Mouse (Mus musculus) spleen, postnatal 36 days (tissue): Measurements from ENCODE around the gene Ugt1a7c.
A peak's percentile ranks its signal among the peaks of the same experiment; 100 is the strongest.

ENCODE experiments used
- DNase-seq, 2 experiments: peaks; one replicate each; pipeline ENCODE4 v3.0.0; 2022; ENCODE audit warnings: low spot score in 2 of 2, mixed read lengths in 1 of 2

Gene Ugt1a7c

GRCm38 (mm10) chr1:88222216-88222615, 127.4 kb downstream of the Ugt1a7c start:
- no peak for DNase-seq

- peak; percentile 4 to 6 for DNase-seq
These were observed 128.2 kb downstream of the Ugt1a7c start for GRCm38 (mm10) chr1:88223011-88223515.

GRCm38 (mm10) chr1:88223591-88223990, 128.7 kb downstream of the Ugt1a7c start:
- DNase-seq = peak; percentile 7 to 11

DNA sequence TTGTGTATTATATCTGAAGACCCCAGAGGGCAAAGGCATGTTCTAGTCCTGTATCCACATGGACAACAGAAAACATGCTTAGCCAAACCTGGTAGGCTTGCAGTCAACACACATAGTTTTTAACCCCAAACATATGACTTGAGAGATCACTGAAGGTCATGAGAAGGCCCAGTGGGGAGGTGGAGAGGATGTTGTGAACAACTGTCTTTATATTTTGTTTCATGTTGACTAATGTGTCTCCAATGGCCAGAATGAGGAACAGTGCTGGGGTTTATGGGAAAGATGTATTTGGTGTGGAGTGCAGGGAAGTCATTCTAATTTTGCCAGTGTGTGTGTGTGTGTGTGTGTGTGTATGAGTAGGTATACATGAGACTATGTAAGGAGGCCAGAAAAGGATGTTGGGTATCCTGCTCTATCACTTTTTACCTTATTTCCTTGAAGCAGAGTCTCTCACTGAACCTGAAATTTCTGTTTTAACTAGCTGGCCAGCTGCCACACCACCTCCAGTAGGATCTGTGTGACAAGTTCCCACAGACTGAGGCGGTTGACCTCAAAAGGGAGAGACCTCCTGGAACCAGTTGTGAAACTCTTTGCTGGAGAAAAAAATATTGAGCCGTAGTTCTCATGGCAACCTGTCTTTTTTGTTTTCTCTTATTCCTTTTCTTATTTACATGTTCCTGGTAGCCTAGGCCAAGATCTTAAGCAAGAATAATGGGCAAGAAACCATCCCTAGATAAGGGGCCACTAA, 129.3 kb downstream of the Ugt1a7c start:
- peak; percentile 28 to 47 for DNase-seq

DNA sequence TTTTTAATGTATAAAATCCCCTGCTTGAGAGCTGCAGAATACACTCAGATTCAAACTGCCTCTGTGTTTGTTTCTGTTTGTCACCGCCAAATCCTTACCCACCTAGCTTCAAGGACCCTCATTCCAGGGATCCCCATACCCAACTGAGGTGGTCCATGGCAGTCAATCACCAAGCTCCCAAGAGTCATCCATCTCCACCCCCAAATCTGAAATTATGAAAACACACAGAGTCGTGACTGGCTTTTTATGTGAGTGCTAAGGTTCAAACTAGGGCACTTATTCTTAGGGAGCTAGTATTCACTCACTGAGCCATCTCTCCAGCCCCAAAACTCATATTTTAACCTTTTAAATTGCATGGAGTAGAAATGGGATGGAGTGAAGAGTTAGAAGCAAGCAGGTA, 130.4 kb downstream of the Ugt1a7c start:
- peak; percentile 0 to 1 for DNase-seq

GRCm38 (mm10) chr1:88225741-88226140, 130.9 kb downstream of the Ugt1a7c start:
- DNase-seq = peak; percentile 1

GRCm38 (mm10) chr1:88226670-88227379, 132.0 kb downstream of the Ugt1a7c start, which contains the start of gene Mroh2a:
Gene Mroh2a, plus strand, starts transcription at chr1:88226986.
- DNase-seq = no peak

GRCm38 (mm10) chr1:88227482-88227881, 132.6 kb downstream of the Ugt1a7c start:
- no peak for DNase-seq

DNA sequence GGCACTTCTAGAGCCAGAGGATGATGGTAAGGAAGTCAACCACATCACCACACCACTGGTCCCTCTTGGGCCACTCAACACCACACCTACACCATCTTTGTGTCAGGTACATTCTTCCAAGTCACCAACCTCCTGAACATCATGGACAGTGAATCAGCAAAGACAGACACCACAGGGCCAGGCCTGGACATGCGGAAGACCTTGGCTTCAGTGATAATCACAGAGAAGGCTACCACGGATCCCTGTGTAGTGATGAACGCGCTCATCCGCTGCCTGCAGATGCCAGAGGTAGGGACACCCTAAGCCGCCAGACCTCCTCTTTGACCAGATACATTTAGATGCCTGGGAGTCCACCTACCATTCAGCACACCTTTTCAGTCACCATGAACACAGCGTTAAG, 133.3 kb downstream of the Ugt1a7c start:
- no peak for DNase-seq

DNA sequence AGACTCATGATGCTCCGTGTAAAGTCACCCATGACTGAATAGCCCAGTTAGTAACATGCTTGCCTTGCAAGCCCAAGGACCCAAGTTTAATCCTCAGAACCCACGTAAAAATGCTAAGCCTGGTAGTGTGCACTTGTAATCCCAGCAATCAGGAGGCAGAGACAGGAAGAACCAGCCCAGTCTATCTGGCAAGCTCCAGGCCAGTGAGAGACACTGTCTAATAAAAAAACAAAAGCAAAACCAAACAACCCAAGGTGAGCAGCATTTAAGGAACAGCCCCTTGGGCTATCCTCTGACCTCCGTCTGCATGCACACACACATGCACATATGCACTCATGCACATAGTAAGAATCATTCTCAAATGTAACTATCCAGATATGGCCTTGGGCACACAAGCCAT, 134.7 kb downstream of the Ugt1a7c start:
- DNase-seq = no peak

- no peak for DNase-seq
These were observed 135.1 kb downstream of the Ugt1a7c start for GRCm38 (mm10) chr1:88229986-88230385.

- DNase-seq = no peak
These were observed 135.6 kb downstream of the Ugt1a7c start for GRCm38 (mm10) chr1:88230421-88230820.

- no peak for DNase-seq
These were observed 136.3 kb downstream of the Ugt1a7c start for GRCm38 (mm10) chr1:88230981-88231802.

DNA sequence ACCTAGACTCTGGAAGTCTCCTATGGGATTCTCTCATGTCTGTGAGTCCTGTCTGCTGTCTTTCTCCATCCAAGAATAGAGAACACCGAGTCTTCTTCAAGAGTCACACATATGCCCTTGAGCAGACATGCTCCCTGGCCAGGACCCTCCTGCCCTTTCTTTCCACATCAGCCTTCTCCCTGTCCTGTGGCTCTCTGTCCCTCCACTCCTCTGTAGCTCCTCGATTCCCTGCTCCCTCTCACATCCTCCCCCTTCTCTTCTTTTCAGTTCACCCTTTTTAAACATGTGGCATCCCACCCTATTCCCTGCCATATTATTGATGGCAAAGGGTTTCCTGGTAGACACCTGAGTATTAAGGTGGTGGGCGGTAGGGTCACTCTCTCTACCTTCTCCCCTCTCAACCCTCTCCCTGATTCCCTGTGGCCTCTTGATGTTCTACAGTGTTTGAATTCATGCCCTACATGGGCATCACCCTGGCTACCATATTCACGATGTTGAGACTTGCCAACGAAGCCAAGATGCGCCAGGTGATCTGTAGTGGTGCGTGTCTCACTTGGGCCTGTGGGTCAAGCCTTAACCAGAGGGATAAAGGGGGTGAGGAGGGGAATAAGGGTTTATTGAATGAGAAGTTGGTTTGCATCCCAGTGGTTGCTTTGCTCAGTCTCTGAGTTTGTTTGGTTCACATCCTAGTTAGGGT, 137.1 kb downstream of the Ugt1a7c start:
- DNase-seq = no peak

- no peak for DNase-seq
These were observed 138.0 kb downstream of the Ugt1a7c start for GRCm38 (mm10) chr1:88232664-88233380.

- no peak for DNase-seq
These were observed 138.8 kb downstream of the Ugt1a7c start for GRCm38 (mm10) chr1:88233421-88234247.

GRCm38 (mm10) chr1:88234248-88234610, 139.4 kb downstream of the Ugt1a7c start:
- no peak for DNase-seq

GRCm38 (mm10) chr1:88234646-88235045, 139.8 kb downstream of the Ugt1a7c start:
- DNase-seq = no peak

DNA sequence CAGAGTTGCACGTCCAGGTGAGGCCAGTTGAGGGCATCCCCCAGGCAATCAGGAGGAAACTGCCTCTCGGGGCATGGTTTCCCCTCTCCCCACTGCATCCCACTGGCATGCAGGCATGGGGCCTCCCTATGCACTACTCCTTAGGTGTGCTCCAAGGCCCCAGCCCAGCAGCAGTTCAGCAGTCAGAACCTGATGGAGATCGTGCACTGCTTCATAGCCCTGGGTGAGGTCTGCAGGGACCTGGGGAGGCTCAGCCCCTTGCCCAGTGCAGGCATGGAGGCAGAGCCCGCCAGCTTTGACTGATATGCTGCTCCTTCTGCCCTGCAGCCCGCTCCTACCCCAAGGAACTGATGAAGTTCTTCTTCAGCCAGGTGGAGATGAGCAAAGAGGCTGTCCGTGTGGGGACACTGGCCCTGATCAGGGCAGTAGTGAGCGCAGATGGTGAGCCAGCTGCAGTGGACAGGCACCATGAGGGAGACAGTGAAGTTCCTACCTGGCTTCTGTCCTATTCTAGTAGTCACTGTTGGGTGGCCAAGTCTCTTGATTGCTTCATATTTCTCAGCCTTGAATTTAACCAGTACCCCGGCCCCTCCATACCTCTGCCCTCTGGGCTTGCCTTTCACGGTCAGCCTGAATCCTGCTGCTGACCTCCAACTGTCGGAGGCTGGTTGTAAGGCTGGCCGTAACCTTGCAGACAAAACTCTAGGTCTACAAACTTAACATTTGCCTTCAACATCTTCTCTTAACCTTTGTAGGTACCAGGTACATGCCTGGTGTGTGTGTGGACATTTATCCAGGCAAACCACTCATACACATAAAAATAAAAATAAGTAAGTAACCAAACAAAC, 140.4 kb downstream of the Ugt1a7c start:
- no peak for DNase-seq
